Mouse (Mus musculus) central nervous system, embryonic 11.5 days (tissue): ENCODE results near the gene Slc36a3. TPM values are rescaled to one million over a fixed set of nuclear protein-coding genes. Genes with fewer than 3 reads are reported as not detected.

ENCODE experiments used
- polyA plus RNA-seq: library from polyadenylated mRNA; depleted of rRNA; stranded (reverse); fragments of >200 nt; gene quantifications from 2 replicates; pipeline ENCODE4 v1.2.3, GENCODE M21; 2012; rRNA removed

Gene Slc36a3
- polyA plus RNA-seq = not detected in 2 replicates

GRCm38 (mm10) chr11:55151608-55152007, at the start of gene Slc36a3:
Gene Slc36a3 (minus strand): TSS chr11:55151708.

GRCm38 (mm10) chr11:55184733-55185291, 33.3 kb upstream of the Slc36a3 start, which contains the start of gene Slc36a2:
Gene Slc36a2 (minus strand): TSS chr11:55185077.

GRCm38 (mm10) chr11:55097463-55098188, 53.9 kb downstream of the Slc36a3 start, which contains the start of gene Gm2a:
Gene Gm2a (plus strand): TSS chr11:55098115.

DNA sequence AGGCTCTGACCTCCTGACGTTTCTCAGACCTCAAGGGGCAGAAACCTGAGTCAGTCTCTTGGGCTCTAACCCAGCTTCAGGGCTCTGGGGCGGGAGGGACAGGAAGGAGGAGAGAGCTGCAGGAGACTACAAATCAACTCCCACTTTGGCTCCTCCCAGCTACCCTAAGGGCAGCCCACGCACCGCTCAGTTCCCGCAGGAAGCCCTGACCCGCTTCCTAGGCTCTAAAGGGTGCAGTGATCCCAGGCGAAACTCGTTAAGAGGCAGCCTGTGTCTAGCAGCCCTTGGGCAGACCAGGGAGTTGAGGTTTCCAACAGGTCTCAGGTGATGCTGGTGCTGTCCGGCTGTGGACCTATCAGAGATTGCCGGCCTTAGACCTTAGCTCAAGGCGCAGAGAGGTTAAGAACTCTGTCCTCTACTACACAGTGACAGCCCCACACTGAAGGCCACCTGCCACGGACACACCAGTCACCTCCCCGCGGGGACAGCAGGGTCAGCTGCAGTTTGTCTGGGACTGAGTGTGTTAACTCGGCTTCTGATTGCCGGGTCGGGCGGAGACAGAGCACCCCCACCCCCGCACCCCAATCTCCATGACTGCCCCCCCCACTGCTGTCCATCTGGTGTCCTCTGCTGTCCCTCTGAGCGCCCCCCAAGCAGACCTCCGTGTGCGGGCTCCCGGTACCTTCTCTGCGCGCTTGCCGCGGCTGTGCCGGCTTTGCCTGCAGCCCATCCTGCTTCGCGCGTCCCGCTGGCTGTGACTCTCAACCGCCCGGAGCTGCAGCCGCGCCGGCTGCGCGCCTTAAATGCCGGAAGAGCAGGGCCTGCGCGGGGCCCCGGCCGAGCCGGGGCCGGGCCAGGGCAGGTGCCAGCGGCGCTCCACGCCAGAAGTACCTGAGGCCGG, 73.9 kb downstream of the Slc36a3 start, which contains the start of gene Ccdc69:
Gene Ccdc69 (minus strand): TSS at position 801 of the 901 bp plus-strand sequence.

Other genes with a start within 250 kb of the Slc36a3 start
- gene Gpx3, start 249.3 kb downstream of the Slc36a3 start, polyA plus RNA-seq = 17.4 and 35.2 TPM in 2 replicates
- gene Tnip1, start 188.8 kb downstream of the Slc36a3 start, polyA plus RNA-seq = 9.0 and 10.9 TPM in 2 replicates
- 60.0 and 86.4 TPM in 2 replicates for gene Anxa6, start 118.3 kb downstream of the Slc36a3 start, polyA plus RNA-seq
- gene Ccdc69, start 73.6 kb downstream of the Slc36a3 start, polyA plus RNA-seq = 0.40 and 0.86 TPM in 2 replicates
- 4.8 and 6.2 TPM in 2 replicates for gene Gm2a, start 53.6 kb downstream of the Slc36a3 start, polyA plus RNA-seq
- 0.56 and 0.58 TPM in 2 replicates for gene Slc36a2, start 33.4 kb upstream of the Slc36a3 start, polyA plus RNA-seq
- gene Slc36a1, start 52.6 kb upstream of the Slc36a3 start, polyA plus RNA-seq = 6.5 and 10.7 TPM in 2 replicates
- 0.02 and 0.10 TPM in 2 replicates for gene Fat2, start 184.9 kb upstream of the Slc36a3 start, polyA plus RNA-seq